Mouse (Mus musculus) C2C12 (cell line): ENCODE results near the gene Dlec1. TPM values are rescaled to one million over a fixed set of nuclear protein-coding genes. Genes with fewer than 3 reads are reported as not detected.

Source experiments
- H3K27me3 ChIP-seq: one replicate; pipeline ENCODE4 v1.6.1; 2011; ENCODE audit not compliant: control insufficient read depth, insufficient read depth, insufficient read length
- H3K36me3 ChIP-seq: one replicate; pipeline ENCODE4 v1.6.1; 2011; ENCODE audit not compliant: control insufficient read depth, insufficient read depth
- H3K4me3 ChIP-seq: one replicate; pipeline ENCODE4 v1.5.1; 2011; ENCODE audit warnings: mild to moderate bottlenecking, control low read depth; ENCODE audit not compliant: poor library complexity, insufficient read depth, severe bottlenecking
- H3K79me2 ChIP-seq: one replicate; pipeline ENCODE4 v1.6.1; 2011; ENCODE audit not compliant: control insufficient read depth, insufficient read depth
- H3K79me3 ChIP-seq: one replicate; pipeline ENCODE4 v1.6.1; 2011; ENCODE audit warnings: low read depth, control low read depth
- H3ac ChIP-seq: one replicate; pipeline ENCODE3; 2011; ENCODE audit warnings: low read depth; ENCODE audit not compliant: control insufficient read depth, insufficient read length
- CEBPB ChIP-seq: IDR thresholded peaks from one replicate; pipeline ENCODE4 v1.6.1; 2011; ENCODE audit warnings: low read depth, mild to moderate bottlenecking, control low read depth, moderate library complexity
- CTCF ChIP-seq: IDR thresholded peaks from one replicate; pipeline ENCODE4 v1.5.1; 2011; ENCODE audit not compliant: control insufficient read depth, insufficient read depth, insufficient read length
- FOSL1 ChIP-seq: IDR thresholded peaks from one replicate; pipeline ENCODE4 v1.8.0; 2011; ENCODE audit warnings: mild to moderate bottlenecking, low read length; ENCODE audit not compliant: poor library complexity, insufficient read depth, severe bottlenecking
- MAX ChIP-seq: IDR thresholded peaks from one replicate; pipeline ENCODE4 v1.6.1; 2011; ENCODE audit warnings: mild to moderate bottlenecking, control low read depth
- MYOD1 ChIP-seq: IDR thresholded peaks from one replicate; pipeline ENCODE4 v1.6.1; 2011; ENCODE audit warnings: low read depth; ENCODE audit not compliant: control insufficient read depth, insufficient read length
- MYOG ChIP-seq: IDR thresholded peaks from one replicate; pipeline ENCODE4 v1.6.1; 2011; ENCODE audit not compliant: control insufficient read depth, insufficient read length; ENCODE audit errors: extremely low read depth
- USF1 ChIP-seq: IDR thresholded peaks from one replicate; pipeline ENCODE4 v1.6.1; 2011; ENCODE audit warnings: low read depth, mild to moderate bottlenecking, control low read depth, moderate library complexity
- polyA plus RNA-seq: library from polyadenylated mRNA; unstranded; fragments of >200 nt; fragmentation: generic; extraction: Trizol; gene quantifications from one replicate; pipeline ENCODE4 v1.2.1, GENCODE M21; 2012; ENCODE audit warnings: missing spikeins

Gene Dlec1
- polyA plus RNA-seq, 1 experiment: 0.01 TPM

DNA sequence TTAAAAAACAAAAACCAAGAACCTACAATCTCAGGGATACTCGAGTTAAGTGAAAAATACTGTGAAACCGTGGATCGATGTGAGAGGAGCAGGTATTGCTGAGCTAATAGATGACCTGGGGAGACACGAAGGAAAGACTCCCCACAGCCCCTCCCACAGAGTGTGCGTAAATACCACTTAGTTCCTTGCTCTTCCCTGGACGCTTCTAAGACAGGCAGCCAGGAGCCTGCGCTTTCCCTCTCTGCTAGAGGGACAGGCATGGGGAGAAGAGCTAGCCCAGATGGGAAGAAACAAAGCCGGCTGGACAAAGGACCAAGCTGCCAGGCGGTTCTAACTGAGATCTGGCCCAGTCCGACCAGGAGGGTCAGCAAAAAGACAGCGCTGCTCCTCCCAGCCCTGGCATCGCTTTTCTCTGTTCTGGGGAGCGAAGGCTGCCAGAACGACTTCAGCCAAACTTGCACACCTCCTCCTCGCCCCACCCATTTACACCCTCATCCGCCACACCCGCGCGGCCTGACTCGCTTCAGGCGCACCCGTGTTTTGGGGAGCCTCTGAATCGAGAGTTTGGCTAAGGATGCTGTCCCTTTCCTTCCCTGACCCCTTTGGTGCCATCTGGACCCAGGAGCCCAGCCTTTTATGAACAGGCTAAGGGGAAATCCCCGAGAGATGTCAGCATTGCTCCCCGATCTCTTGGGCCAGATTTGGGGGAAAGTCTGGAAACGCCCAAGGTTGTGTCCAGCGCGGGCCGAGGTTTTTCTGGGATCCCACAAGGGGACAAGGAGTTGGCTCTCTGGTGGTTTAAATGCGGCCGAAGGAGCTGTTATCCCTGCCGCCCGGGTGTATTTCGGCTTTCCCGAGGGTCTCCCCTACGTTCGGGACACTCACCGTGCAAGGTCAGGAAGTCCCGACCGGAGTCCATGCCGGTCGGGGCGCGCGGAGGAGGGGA, 9.5 kb upstream of the Dlec1 start:
- Histone ChIP-seq H3K27me3 (no peaks in the 10 kb centered on the region), H3ac (peak overlapping the region; percentile 55), H3K79me2 (no peaks in the 10 kb centered on the region), H3K36me3 (no peaks in the 10 kb centered on the region), H3K79me3 (no peaks in the 10 kb centered on the region), H3K4me3 (peak overlapping the region; percentile 29)
- TF ChIP-seq USF1: no peak
- no peak for TF ChIP-seq CEBPB
- no peak for TF ChIP-seq MYOD1
- TF ChIP-seq MYOG: no peak
- TF ChIP-seq MAX: no peak
- TF ChIP-seq CTCF: no peak
- no peak for TF ChIP-seq FOSL1

- TF ChIP-seq MYOD1 (no peak), USF1 (no peak), CTCF (no peak), CEBPB (no peak), MYOG (no peak)
- H3K4me3 ChIP-seq: peak within 1 kb of the TSS; percentile 29
- H3K79me2 ChIP-seq: no peaks in the 10 kb centered on the region
- peak within 1 kb of the TSS; percentile 55 for H3ac ChIP-seq
- no peaks in the 10 kb centered on the region for H3K27me3 ChIP-seq
- no peaks in the 10 kb centered on the region for H3K79me3 ChIP-seq
- H3K36me3 ChIP-seq: no peaks in the 10 kb centered on the region
Measured at GRCm38 (mm10) chr9:119093419-119094295, 8.6 kb upstream of the Dlec1 start, which contains the start of gene Plcd1. TSS of gene Plcd1 (minus strand) at chr9:119093502.

DNA sequence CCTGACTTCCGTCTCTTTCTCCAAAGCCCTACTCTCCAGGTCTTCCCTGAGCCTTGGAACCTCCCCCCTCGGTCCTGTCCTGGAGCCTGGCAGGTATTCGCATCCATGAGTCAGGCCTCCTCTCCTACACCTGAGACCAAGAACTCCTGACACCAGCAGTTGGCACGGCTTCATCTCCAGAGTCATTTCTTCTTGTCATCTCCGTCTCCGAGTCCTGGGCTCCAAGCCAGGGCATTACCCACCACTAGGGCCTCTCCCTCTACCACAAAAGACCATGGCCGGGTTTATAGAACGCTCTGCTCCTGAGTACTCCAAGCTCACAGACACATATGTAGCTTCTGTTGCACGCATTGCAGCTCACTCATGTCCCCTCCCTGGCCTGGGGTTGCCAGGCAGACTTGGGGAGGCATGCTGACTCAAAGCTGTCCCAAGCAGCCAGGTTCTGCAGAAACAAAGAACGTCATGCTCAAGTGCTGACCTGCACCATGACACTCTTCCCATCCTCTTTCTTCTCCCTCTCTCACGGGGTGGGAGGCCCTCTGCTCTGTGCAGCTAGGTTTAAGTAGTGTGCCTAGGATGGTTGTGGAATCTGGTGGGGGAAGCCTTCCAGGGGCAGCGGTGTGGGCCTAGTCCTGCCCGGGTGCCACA, 7.7 kb upstream of the Dlec1 start:
- no peak for TF ChIP-seq FOSL1
- no peaks in the 10 kb centered on the region for H3K36me3 ChIP-seq
- H3K4me3 ChIP-seq: no peak overlapping the region
- H3K27me3 ChIP-seq: no peaks in the 10 kb centered on the region
- H3K79me2 ChIP-seq: no peaks in the 10 kb centered on the region
- no peak overlapping the region for H3ac ChIP-seq
- no peaks in the 10 kb centered on the region for H3K79me3 ChIP-seq

DNA sequence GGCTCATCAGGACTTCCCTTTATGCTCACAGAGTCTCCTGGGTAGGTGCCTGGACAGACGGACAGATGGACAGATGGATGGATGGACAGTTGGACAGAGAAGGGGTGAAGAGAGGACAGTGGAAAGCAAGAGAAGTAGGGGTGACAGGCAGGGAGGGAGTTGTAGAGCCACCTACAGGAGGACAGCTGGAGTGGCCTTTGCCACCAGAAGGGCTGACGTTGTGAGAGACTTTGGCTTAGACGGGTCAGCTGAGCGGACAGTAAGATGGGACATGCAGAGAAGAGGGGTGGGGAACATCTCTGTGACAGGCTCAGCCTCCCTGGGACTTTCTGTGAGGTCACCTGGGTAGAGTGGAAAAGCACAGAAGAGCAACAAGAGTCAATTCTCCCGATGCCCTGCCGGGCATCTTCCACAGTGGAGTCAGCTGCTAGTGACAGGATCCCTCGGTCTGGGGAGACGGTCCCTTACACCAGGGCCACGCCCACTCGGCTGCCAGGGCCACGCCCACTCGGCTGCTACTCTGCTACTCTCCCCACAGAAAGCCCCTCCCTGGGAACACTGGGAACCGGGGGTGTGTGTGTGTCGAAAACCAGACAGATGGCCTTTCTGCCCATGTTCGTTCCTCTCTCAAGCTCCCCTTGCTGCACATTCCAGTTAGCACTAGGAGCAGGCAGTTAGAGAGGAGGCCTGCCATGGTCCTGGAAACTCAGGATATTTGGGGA, 1.9 kb upstream of the Dlec1 start:
- Histone ChIP-seq H3K36me3 (no peaks in the 10 kb centered on the region), H3ac (no peak overlapping the region), H3K79me2 (no peaks in the 10 kb centered on the region), H3K27me3 (no peaks in the 10 kb centered on the region), H3K79me3 (no peaks in the 10 kb centered on the region), H3K4me3 (no peak overlapping the region)
- no peak for TF ChIP-seq CTCF
- no peak for TF ChIP-seq MYOG
- TF ChIP-seq MAX: no peak
- TF ChIP-seq USF1: no peak
- TF ChIP-seq FOSL1: no peak
- TF ChIP-seq CEBPB: no peak
- TF ChIP-seq MYOD1: no peak

GRCm38 (mm10) chr9:119102783-119103113, 470 bp downstream of the Dlec1 start:
- Histone ChIP-seq H3K4me3 (peak overlapping the region; percentile 29), H3K79me3 (no peaks in the 10 kb centered on the region), H3K27me3 (no peaks in the 10 kb centered on the region), H3ac (peak overlapping the region; percentile 41), H3K79me2 (no peaks in the 10 kb centered on the region), H3K36me3 (no peaks in the 10 kb centered on the region)
- TF ChIP-seq USF1 (no peak), CEBPB (no peak), MAX (no peak), MYOG (no peak), FOSL1 (no peak), CTCF (no peak), MYOD1 (no peak)
